Mouse (Mus musculus) erythroblast, embryonic 14.5 days (primary cell): ENCODE data around the gene Plekho2. TPM values are rescaled to one million over a fixed set of nuclear protein-coding genes. Genes with fewer than 3 reads are reported as not detected.

ENCODE experiments used
- H3K27me3 ChIP-seq: 2 replicates; pipeline ENCODE4 v1.6.1; 2012; ENCODE audit warnings: inconsistent platforms; ENCODE audit not compliant: control insufficient read depth
- H3K36me3 ChIP-seq: 2 replicates; pipeline ENCODE4 v1.6.1; 2012; ENCODE audit warnings: mild to moderate bottlenecking, inconsistent platforms; ENCODE audit not compliant: control insufficient read depth
- H3K4me1 ChIP-seq: 2 replicates; pipeline ENCODE4 v1.6.1; 2012; ENCODE audit warnings: inconsistent platforms; ENCODE audit not compliant: control insufficient read depth
- H3K4me3 ChIP-seq: replicated peaks from 2 replicates; pipeline ENCODE3; 2012; ENCODE audit warnings: moderate library complexity, mild to moderate bottlenecking, inconsistent platforms
- H3K9me3 ChIP-seq: 2 replicates; pipeline ENCODE4 v1.6.1; 2012; ENCODE audit warnings: low read length, inconsistent platforms, mixed read lengths; ENCODE audit not compliant: control insufficient read depth
- GATA1 ChIP-seq: IDR thresholded peaks from 2 replicates; pipeline ENCODE4 v1.6.1; 2012; ENCODE audit warnings: low read length, inconsistent platforms, mixed read lengths
- TAL1 ChIP-seq: IDR thresholded peaks from 3 replicates; pipeline ENCODE4 v1.6.1; 2012; ENCODE audit warnings: low read length, inconsistent platforms, mixed read lengths
- polyA plus RNA-seq: library from polyadenylated mRNA; stranded (reverse); fragments of >175 nt; gene quantifications from 2 replicates; pipeline ENCODE4 v1.2.3, GENCODE M21; 2012

Plekho2 gene
- polyA plus RNA-seq, 1 experiment: 11.7 TPM

GRCm38 (mm10) chr9:65575393-65576196 lies 4.2 kb downstream of the Plekho2 start:
- Histone ChIP-seq H3K27me3 (no peaks in the 10 kb centered on the region), H3K4me1 (peaks cover 74% of the 10 kb centered on the region), H3K9me3 (no peaks in the 10 kb centered on the region), H3K4me3 (peak overlapping the region; percentile 70), H3K36me3 (peaks cover 82% of the 10 kb centered on the region)
- TF ChIP-seq GATA1 (no peak), TAL1 (no peak)

- Histone ChIP-seq H3K4me1 (peaks cover 77% of the 10 kb centered on the region), H3K36me3 (peaks cover 90% of the 10 kb centered on the region)
Measured at GRCm38 (mm10) chr9:65574513-65575392, 5.1 kb downstream of the Plekho2 start.

GRCm38 (mm10) chr9:65572837-65573236 lies 7.0 kb downstream of the Plekho2 start:
- Histone ChIP-seq H3K36me3 (peaks cover 95% of the 10 kb centered on the region), H3K4me1 (peaks cover 81% of the 10 kb centered on the region), H3K9me3 (no peaks in the 10 kb centered on the region), H3K27me3 (no peaks in the 10 kb centered on the region), H3K4me3 (no peak overlapping the region)
- TF ChIP-seq TAL1 (no peak), GATA1 (no peak)

More at GRCm38 (mm10) chr9:65574513-65575392, 5.1 kb downstream of the Plekho2 start:
- Histone ChIP-seq H3K9me3 (no peaks in the 10 kb centered on the region), H3K27me3 (no peaks in the 10 kb centered on the region), H3K4me3 (peak overlapping the region; percentile 70)
- 0 out of 3 replicates have a peak, but pooled peaks have one; percentile 30 for TF ChIP-seq TAL1
- TF ChIP-seq GATA1: no peak

- no peak for TF ChIP-seq GATA1
- no peak for TF ChIP-seq TAL1
- peaks cover 96% of the 10 kb centered on the region for H3K36me3 ChIP-seq
- H3K27me3 ChIP-seq: no peaks in the 10 kb centered on the region
- peaks cover 78% of the 10 kb centered on the region for H3K4me1 ChIP-seq
- H3K4me3 ChIP-seq: no peak overlapping the region
- H3K9me3 ChIP-seq: no peaks in the 10 kb centered on the region
Measured at GRCm38 (mm10) chr9:65569491-65569971, 10.3 kb downstream of the Plekho2 start.

GRCm38 (mm10) chr9:65568787-65569186 lies 11.1 kb downstream of the Plekho2 start:
- Histone ChIP-seq H3K4me3 (no peak overlapping the region), H3K36me3 (peaks cover 100% of the 10 kb centered on the region), H3K9me3 (no peaks in the 10 kb centered on the region), H3K4me1 (peaks cover 82% of the 10 kb centered on the region), H3K27me3 (no peaks in the 10 kb centered on the region)
- no peak for TF ChIP-seq TAL1

- H3K27me3 ChIP-seq: no peaks in the 10 kb centered on the region
- no peak overlapping the region for H3K4me3 ChIP-seq
- no peaks in the 10 kb centered on the region for H3K9me3 ChIP-seq
- TF ChIP-seq TAL1 (no peak), GATA1 (no peak)
- H3K36me3 ChIP-seq: peaks cover 100% of the 10 kb centered on the region
- peaks cover 89% of the 10 kb centered on the region for H3K4me1 ChIP-seq
Measured at GRCm38 (mm10) chr9:65564698-65565097, 15.1 kb downstream of the Plekho2 start.

GRCm38 (mm10) chr9:65563073-65563472 lies 16.8 kb downstream of the Plekho2 start:
- H3K4me3 ChIP-seq: no peak overlapping the region
- peaks cover 100% of the 10 kb centered on the region for H3K36me3 ChIP-seq
- no peaks in the 10 kb centered on the region for H3K9me3 ChIP-seq
- peaks cover 86% of the 10 kb centered on the region for H3K4me1 ChIP-seq
- no peaks in the 10 kb centered on the region for H3K27me3 ChIP-seq
- no peak for TF ChIP-seq TAL1
- no peak for TF ChIP-seq GATA1

GRCm38 (mm10) chr9:65562081-65562506 lies 17.7 kb downstream of the Plekho2 start:
- Histone ChIP-seq H3K4me1 (peaks cover 90% of the 10 kb centered on the region), H3K36me3 (peaks cover 100% of the 10 kb centered on the region), H3K27me3 (no peaks in the 10 kb centered on the region), H3K9me3 (no peaks in the 10 kb centered on the region), H3K4me3 (no peak overlapping the region)
- TF ChIP-seq TAL1 (no peak), GATA1 (no peak)

GRCm38 (mm10) chr9:65561016-65561415 lies 18.8 kb downstream of the Plekho2 start:
- H3K4me3 ChIP-seq: no peak overlapping the region
- TF ChIP-seq TAL1 (no peak), GATA1 (no peak)
- H3K4me1 ChIP-seq: peaks cover 90% of the 10 kb centered on the region
- peaks cover 100% of the 10 kb centered on the region for H3K36me3 ChIP-seq
- H3K27me3 ChIP-seq: no peaks in the 10 kb centered on the region
- no peaks in the 10 kb centered on the region for H3K9me3 ChIP-seq
